Mouse (Mus musculus) kidney, adult 2 months (tissue): ENCODE results near the gene Ptpra. TPM values are rescaled to one million over a fixed set of nuclear protein-coding genes. Genes with fewer than 3 reads are reported as not detected.
"Not testable (repeated sequence)": the region's sequence is repeated elsewhere in the genome, so short reads cannot be mapped to it uniquely, and the experiment has no call there.

Experiments used
- DNase-seq: peaks from one replicate; pipeline ENCODE4 v3.0.0; 2021
- H3K27ac ChIP-seq: fragments of 200-500 bp; 2 replicates; pipeline ENCODE4 v1.5.1; 2012; ENCODE audit warnings: low read depth, low read length, control low read depth, inconsistent platforms; ENCODE audit not compliant: insufficient read depth
- H3K27me3 ChIP-seq: fragments of 200-500 bp; replicated peaks from 2 replicates; pipeline ENCODE4 v1.6.1; 2012; ENCODE audit warnings: mild to moderate bottlenecking, moderate library complexity, low read length, inconsistent platforms; ENCODE audit not compliant: control insufficient read depth, insufficient read depth
- H3K36me3 ChIP-seq: fragments of 200-500 bp; 2 replicates; pipeline ENCODE4 v1.6.1; 2012; ENCODE audit warnings: mild to moderate bottlenecking, moderate library complexity, low read length, inconsistent platforms; ENCODE audit not compliant: control insufficient read depth, insufficient read depth
- H3K4me1 ChIP-seq: fragments of 200-500 bp; 2 replicates; pipeline ENCODE4 v1.6.1; 2011; ENCODE audit warnings: low read length; ENCODE audit not compliant: control insufficient read depth, insufficient read depth
- H3K4me3 ChIP-seq: fragments of 200-500 bp; 2 replicates; pipeline ENCODE4 v1.5.1; 2011; ENCODE audit warnings: mild to moderate bottlenecking, low read depth, low read length, control low read depth; ENCODE audit not compliant: insufficient read depth
- CTCF ChIP-seq: fragments of 200-500 bp; conservative IDR thresholded peaks from 2 replicates; pipeline ENCODE4 v1.5.1; 2011; ENCODE audit warnings: low read depth, mild to moderate bottlenecking, control low read depth, low read length, moderate library complexity, mixed read lengths; ENCODE audit not compliant: insufficient read depth, insufficient read length
- POLR2A ChIP-seq: fragments of 200-500 bp; IDR thresholded peaks from one replicate; pipeline ENCODE4 v1.6.1; 2011; ENCODE audit warnings: low read depth, low read length, control low read depth
- WGBS: fragments of 180-500 bp; shearing (Covaris S2); methylation state at CpG from one replicate; pipeline ENCODE4 v1.1.7; 2018; 5-methylcytosine and 5-hydroxymethylcytosine counted together
- polyA plus RNA-seq: library from polyadenylated mRNA; depleted of rRNA; stranded (reverse); fragments of >200 nt; gene quantifications from 2 replicates; pipeline ENCODE4 v1.2.3, GENCODE M21; 2012

Gene Ptpra
- polyA plus RNA-seq, 1 experiment: 49.9 TPM

DNA sequence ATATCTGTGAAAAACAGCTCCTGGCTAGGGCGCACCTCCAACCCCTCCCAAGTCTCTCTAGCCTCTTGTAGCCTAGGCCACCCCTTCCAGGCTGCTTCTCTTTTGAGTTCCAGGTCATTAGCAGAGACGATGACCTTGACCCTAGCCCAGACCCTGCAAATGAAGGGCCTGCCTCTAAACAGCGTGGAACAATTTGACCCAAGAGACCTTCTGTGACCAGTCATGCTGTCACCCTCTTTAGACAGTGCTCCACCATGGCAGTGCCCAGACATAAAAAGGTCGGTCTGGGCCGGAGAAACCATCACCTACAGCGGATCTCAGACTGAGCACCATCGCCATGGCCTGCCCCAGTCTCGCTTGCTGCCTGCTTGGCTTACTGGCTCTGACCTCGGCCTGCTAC lies 125.8 kb downstream of the Ptpra start, which contains the start of gene Oxt:
Gene Oxt (plus strand): TSS at position 301 of the 400 bp plus-strand sequence.
- 68% methylated on average over 9 of the region's 9 CpGs for WGBS
- H3K27ac ChIP-seq: no peak within 1 kb of the TSS
- H3K27me3 ChIP-seq: peaks cover 3% of the 10 kb centered on the region
- H3K4me3 ChIP-seq: peak within 1 kb of the TSS; percentile 19; the same call in 1 of the 2 replicates
- DNase-seq: no peak
- no peaks in the 10 kb centered on the region for H3K4me1 ChIP-seq
- H3K36me3 ChIP-seq: no peaks in the 10 kb centered on the region
- no peak for TF ChIP-seq POLR2A
- TF ChIP-seq CTCF: no peak

DNA sequence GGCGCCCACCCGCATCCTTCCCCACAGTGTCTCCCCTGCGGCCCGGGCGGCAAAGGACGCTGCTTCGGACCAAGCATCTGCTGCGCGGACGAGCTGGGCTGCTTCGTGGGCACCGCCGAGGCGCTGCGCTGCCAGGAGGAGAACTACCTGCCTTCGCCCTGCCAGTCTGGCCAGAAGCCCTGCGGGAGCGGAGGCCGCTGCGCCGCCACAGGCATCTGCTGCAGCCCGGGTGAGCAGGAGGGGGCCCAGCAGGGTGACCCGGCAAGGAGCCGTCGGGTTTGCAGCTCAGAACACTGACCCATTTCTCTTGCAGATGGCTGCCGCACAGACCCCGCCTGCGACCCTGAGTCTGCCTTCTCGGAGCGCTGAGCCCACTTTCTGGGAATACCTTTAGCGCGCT lies 126.5 kb downstream of the Ptpra start:
- peak overlapping the region; percentile 19; the same call in 1 of the 2 replicates for H3K4me3 ChIP-seq
- not testable (repeated sequence) for H3K27ac ChIP-seq, H3K36me3 ChIP-seq, H3K27me3 ChIP-seq, H3K4me1 ChIP-seq
- DNase-seq: peak; percentile 41
- 7% methylated on average over 32 of the region's 32 CpGs for WGBS

DNA sequence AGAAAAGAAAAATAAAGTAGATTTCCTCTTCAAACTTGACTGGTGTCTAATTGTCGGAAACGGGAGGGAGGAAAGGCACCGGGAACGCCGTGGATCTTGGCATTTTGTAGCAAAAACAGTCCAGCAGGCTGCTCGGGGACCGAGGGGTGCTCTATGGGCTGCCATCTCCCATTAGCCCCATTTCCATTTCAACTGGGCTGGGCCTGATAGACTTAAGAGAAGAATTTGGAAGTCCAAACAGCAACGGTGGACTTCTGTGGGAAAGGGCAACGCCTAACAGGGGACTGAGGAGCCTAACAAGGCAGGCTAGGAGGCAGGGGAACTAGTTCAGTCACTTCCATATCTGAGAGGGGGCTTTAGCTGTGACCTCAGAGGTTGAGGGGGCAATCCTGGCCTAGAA lies 126.9 kb downstream of the Ptpra start:
- WGBS: 37% methylated on average over 9 of the region's 9 CpGs
- H3K4me1 ChIP-seq: no peaks in the 10 kb centered on the region
- peaks cover 3% of the 10 kb centered on the region for H3K27me3 ChIP-seq
- H3K4me3 ChIP-seq: no peak overlapping the region
- TF ChIP-seq CTCF: no peak
- no peak for TF ChIP-seq POLR2A
- no peaks in the 10 kb centered on the region for H3K36me3 ChIP-seq
- H3K27ac ChIP-seq: no peak overlapping the region
- no peak for DNase-seq

DNA sequence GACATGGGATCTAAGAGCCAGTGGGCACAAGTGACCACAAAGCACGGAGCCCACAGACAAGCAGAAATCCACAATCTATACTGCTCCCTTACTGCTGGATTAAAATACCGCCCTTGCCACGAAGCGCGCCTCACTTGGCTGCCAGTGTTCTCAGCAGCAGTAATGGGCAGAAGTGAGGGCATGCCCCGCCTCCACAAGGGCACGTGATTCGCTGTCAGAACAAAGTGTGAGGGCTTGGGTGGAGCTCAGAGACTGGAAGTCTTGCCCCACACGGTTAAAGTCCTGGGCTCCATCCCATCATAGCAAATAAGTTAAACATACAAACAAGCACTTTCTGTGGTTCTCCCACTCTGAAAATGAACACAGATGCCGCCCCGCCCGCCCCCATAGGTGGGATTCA lies 127.6 kb downstream of the Ptpra start:
- H3K4me1 ChIP-seq: no peaks in the 10 kb centered on the region
- peaks cover 3% of the 10 kb centered on the region for H3K27me3 ChIP-seq
- H3K27ac ChIP-seq: no peak overlapping the region
- 5% methylated on average over 12 of the region's 12 CpGs for WGBS
- peak; percentile 90 for DNase-seq
- no peak for TF ChIP-seq POLR2A
- TF ChIP-seq CTCF: no peak
- H3K4me3 ChIP-seq: no peak overlapping the region
- H3K36me3 ChIP-seq: no peaks in the 10 kb centered on the region

DNA sequence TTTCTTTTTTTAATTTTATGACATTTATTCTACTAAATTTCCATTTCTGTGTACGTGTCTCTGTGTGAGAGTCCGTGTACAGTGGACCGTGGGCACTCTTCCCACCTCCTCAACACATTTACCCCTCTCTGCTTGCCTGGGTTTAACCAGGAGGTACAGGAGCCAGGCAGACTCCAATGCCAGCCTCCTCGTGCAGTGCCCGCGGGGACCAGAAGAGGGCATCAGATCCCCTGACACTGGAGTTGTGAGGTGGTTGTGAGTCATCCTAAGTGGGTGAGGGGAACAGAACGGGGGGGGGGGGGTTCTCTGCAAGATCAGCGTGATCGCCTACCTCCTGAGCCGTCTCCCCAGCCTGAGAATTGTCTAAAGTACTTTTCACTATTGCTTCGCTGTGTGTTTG lies 128.1 kb downstream of the Ptpra start:
- H3K27ac ChIP-seq: no peak overlapping the region
- no peaks in the 10 kb centered on the region for H3K4me1 ChIP-seq
- H3K27me3 ChIP-seq: peaks cover 3% of the 10 kb centered on the region
- DNase-seq: peak; percentile 65
- no peak for TF ChIP-seq POLR2A
- TF ChIP-seq CTCF: peak; percentile 62
- no peak overlapping the region for H3K4me3 ChIP-seq
- H3K36me3 ChIP-seq: no peaks in the 10 kb centered on the region
- 11% methylated on average over 11 of the region's 11 CpGs for WGBS

DNA sequence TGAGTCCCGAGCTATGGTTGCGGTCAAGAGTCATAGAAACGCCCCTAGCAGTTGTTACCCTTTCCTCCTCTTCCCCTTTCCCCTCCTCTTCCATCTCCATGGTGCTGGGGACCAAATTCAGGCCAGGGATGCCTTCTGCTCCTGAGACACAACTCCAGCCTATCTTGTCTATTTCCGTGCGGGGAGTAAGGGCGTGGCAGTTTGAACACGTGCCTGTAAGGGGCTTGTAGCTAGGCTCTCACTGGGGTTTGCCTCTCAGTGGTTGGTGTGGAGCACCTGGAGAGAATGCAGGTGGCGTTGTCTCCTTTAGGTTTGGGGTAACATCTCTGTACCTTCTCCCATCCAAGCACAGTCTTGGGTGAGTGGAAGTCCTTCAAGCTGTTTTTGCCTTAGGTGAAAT lies 129.7 kb downstream of the Ptpra start:
- Histone ChIP-seq H3K4me1 (no peaks in the 10 kb centered on the region), H3K27ac (no peak overlapping the region), H3K4me3 (no peak overlapping the region), H3K36me3 (no peaks in the 10 kb centered on the region), H3K27me3 (peaks cover 3% of the 10 kb centered on the region)
- TF ChIP-seq CTCF (no peak), POLR2A (no peak)
- WGBS: 14% methylated on average over 8 of the region's 8 CpGs
- DNase-seq: no peak

DNA sequence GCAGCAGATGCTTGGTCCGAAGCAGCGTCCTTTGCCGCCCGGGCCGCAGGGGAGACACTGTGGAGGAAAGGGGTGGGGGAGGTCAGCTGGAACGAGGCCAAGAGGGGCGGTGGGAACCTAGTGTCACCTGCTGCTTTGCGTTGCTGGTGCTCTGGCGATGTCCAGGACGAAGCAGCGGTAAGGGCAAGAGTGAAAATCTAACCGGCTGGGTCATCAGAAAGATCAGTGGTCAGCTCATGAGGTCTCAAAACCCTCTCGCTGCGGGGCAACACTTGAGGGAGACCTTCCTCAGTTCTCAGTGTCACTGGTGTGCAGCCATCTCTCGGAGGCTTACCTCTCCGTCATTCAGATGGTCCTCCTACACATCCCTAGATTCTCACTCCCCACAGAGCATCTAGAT lies 131.1 kb downstream of the Ptpra start:
- H3K27ac ChIP-seq: no peak overlapping the region
- H3K27me3 ChIP-seq: peaks cover 3% of the 10 kb centered on the region
- no peak overlapping the region for H3K4me3 ChIP-seq
- no peak for TF ChIP-seq CTCF
- TF ChIP-seq POLR2A: no peak
- DNase-seq: no peak
- WGBS: 8% methylated on average over 16 of the region's 16 CpGs
- no peaks in the 10 kb centered on the region for H3K36me3 ChIP-seq
- H3K4me1 ChIP-seq: no peaks in the 10 kb centered on the region

DNA sequence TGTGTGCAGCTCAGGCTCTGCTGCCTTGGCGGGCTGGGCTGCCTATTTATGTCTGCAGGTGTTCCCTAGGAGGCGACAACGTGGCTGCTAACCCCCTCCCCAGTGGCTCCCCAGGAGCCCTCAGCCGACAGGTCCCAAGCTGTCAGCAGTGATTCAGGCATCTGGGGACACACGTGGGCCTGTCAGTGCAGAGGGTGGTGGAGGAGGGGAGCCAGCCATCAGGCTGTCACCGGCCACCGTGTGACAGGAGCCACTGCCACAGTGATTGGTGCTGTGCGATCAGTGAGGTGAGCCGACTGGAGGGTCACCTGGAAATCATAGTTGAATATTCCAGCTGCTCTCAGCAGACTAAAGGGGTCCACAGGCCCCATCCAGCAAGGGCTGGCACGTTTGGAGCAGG lies 132.5 kb downstream of the Ptpra start, which contains the start of gene Avp:
Gene Avp (minus strand): TSS at position 3 of the 400 bp plus-strand sequence.
- DNase-seq: no peak
- no peaks in the 10 kb centered on the region for H3K4me1 ChIP-seq
- H3K27me3 ChIP-seq: peaks cover 3% of the 10 kb centered on the region
- no peak within 1 kb of the TSS for H3K27ac ChIP-seq
- TF ChIP-seq POLR2A: no peak
- no peak for TF ChIP-seq CTCF
- H3K4me3 ChIP-seq: no peak within 1 kb of the TSS
- WGBS: 57% methylated on average over 10 of the region's 10 CpGs
- H3K36me3 ChIP-seq: no peaks in the 10 kb centered on the region
